Mouse (Mus musculus) heart, embryonic 12.5 days (tissue): ENCODE data around the gene Fam129c. TPM values are rescaled to one million over a fixed set of nuclear protein-coding genes. Genes with fewer than 3 reads are reported as not detected.

Source experiments
- ATAC-seq: fragments of 200-750 bp; cut with Nextera tagmentation; 2 replicates; pipeline ENCODE4 v1.8.0; 2017; ENCODE audit warnings: moderate TSS enrichment, moderate library complexity; ENCODE audit not compliant: insufficient number of reproducible peaks, low FRiP score
- H3K27ac ChIP-seq: fragments of 300-500 bp; sonication (generic); 2 replicates; pipeline ENCODE4 v1.5.1; 2016; ENCODE audit warnings: mild to moderate bottlenecking, moderate library complexity; ENCODE audit not compliant: poor library complexity, severe bottlenecking
- H3K27me3 ChIP-seq: fragments of 300-500 bp; sonication (generic); replicated peaks from 2 replicates; pipeline ENCODE4 v1.6.1; 2016; ENCODE audit warnings: mild to moderate bottlenecking, moderate library complexity
- H3K36me3 ChIP-seq: fragments of 300-500 bp; sonication (generic); 2 replicates; pipeline ENCODE4 v1.6.1; 2016; ENCODE audit warnings: mild to moderate bottlenecking, moderate library complexity
- H3K4me1 ChIP-seq: fragments of 300-500 bp; sonication (generic); replicated peaks from 2 replicates; pipeline ENCODE4 v1.6.1; 2016; ENCODE audit warnings: mild to moderate bottlenecking
- H3K4me2 ChIP-seq: fragments of 300-500 bp; sonication (generic); 2 replicates; pipeline ENCODE4 v1.6.1; 2016; ENCODE audit warnings: mild to moderate bottlenecking, moderate library complexity
- H3K4me3 ChIP-seq: fragments of 300-500 bp; sonication (generic); 2 replicates; pipeline ENCODE4 v1.5.1; 2016; ENCODE audit warnings: mild to moderate bottlenecking
- H3K9ac ChIP-seq: fragments of 300-500 bp; sonication (generic); 2 replicates; pipeline ENCODE4 v1.6.1; 2016; ENCODE audit warnings: mild to moderate bottlenecking, moderate library complexity
- H3K9me3 ChIP-seq: fragments of 300-500 bp; sonication (generic); replicated peaks from 2 replicates; pipeline ENCODE4 v1.6.1; 2016; ENCODE audit warnings: mild to moderate bottlenecking, moderate library complexity
- WGBS: fragments of 180-500 bp; shearing (Covaris S2); methylation state at CpG from one replicate; pipeline ENCODE4 v1.1.7; 2016; 5-methylcytosine and 5-hydroxymethylcytosine counted together
- polyA plus RNA-seq: library from polyadenylated mRNA; unstranded; fragments of >200 nt; fragmentation: Nextera tagmentation; extraction: Ambion mirVana; gene quantifications from 2 replicates; pipeline ENCODE4 v1.2.1, GENCODE M21; 2016

Fam129c gene
- 2.2 and 2.4 TPM in 2 replicates for polyA plus RNA-seq

DNA sequence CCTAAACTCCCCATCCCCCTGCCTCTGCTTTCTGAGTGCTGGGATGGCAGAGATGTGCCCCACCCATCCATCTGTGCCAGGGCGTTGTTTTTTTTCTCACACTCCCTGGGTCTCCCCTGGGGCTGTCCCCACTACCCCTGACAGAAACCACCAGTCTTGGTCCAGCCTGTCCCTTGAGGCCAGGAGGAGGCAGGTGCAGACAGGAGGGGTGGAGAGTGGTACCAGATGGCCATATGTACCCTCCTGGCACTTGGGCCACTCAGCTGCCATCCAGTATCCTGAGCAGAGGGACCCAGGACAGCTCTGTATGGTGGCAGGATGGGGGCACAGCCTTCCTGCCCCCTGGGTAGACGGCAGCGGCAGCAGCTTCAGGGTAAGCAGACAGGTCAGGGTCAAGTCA, at the start of gene Fam129c:
Gene Fam129c (plus strand): TSS at position 198 of the 400 bp plus-strand sequence.
- Histone ChIP-seq H3K9ac (no peak within 1 kb of the TSS), H3K9me3 (no peaks in the 10 kb centered on the region), H3K4me2 (no peak within 1 kb of the TSS), H3K4me3 (no peak within 1 kb of the TSS), H3K4me1 (peaks cover 30% of the 10 kb centered on the region), H3K36me3 (peaks cover 4% of the 10 kb centered on the region), H3K27ac (no peak within 1 kb of the TSS), H3K27me3 (peaks cover 39% of the 10 kb centered on the region)
- 86% methylated on average over 3 of the region's 3 CpGs for WGBS
- no peak for ATAC-seq

DNA sequence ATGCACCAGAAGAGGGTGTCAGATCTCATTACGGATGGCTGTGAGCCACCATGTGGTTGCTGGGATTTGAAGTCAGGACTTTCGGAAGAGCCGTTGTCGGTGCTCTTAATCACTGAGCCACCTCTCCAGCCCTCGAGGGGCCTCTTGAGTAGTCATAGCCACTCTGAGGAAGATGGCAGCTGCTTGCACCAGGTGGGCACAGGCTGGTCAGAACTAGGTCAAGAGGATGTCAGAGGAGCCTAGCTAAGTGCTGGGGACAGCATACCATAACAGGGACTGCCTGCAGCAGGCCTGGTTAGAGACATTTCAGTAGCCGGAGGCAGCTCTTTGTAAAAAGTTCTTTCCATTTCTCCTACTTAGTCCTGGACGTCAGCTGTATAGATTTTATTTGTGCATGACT, 46.7 kb upstream of the Fam129c start:
- Histone ChIP-seq H3K9ac (no peak overlapping the region), H3K9me3 (no peaks in the 10 kb centered on the region), H3K27me3 (peaks cover 6% of the 10 kb centered on the region; the same call in 1 of the 2 replicates), H3K4me3 (no peak overlapping the region), H3K36me3 (peaks cover 30% of the 10 kb centered on the region), H3K4me1 (no peaks in the 10 kb centered on the region; the same call in 1 of the 2 replicates), H3K4me2 (no peak overlapping the region), H3K27ac (no peak overlapping the region)
- no peak for ATAC-seq
- WGBS, result 58% methylated on average over 7 of the region's 7 CpGs

DNA sequence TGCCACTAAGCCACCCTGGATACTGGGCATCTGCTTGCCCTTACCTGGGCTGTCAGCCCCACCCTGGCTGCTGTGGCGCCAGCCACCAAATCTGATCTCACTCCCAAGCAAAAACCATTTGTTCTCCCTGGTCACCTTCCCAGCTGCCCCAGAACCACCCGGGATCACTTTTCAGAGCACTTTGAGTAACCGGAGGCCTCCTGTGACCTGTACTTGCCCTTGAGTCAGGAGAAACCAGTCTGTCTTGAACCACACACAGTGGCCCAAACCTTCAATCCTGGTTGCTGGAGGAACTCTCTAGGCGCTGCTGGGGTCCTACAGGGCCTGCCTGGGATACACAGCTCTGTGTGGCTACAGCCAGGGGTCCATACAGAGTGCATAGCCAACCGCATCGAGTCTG, 44.7 kb upstream of the Fam129c start:
- no peak overlapping the region for H3K27ac ChIP-seq
- H3K36me3 ChIP-seq, result peaks cover 11% of the 10 kb centered on the region
- no peaks in the 10 kb centered on the region; the same call in 1 of the 2 replicates for H3K4me1 ChIP-seq
- H3K4me3 ChIP-seq, result no peak overlapping the region
- no peak overlapping the region for H3K9ac ChIP-seq
- no peak for ATAC-seq
- 57% methylated on average over 6 of the region's 6 CpGs for WGBS
- H3K4me2 ChIP-seq, result no peak overlapping the region
- no peaks in the 10 kb centered on the region for H3K9me3 ChIP-seq
- H3K27me3 ChIP-seq, result peaks cover 26% of the 10 kb centered on the region

DNA sequence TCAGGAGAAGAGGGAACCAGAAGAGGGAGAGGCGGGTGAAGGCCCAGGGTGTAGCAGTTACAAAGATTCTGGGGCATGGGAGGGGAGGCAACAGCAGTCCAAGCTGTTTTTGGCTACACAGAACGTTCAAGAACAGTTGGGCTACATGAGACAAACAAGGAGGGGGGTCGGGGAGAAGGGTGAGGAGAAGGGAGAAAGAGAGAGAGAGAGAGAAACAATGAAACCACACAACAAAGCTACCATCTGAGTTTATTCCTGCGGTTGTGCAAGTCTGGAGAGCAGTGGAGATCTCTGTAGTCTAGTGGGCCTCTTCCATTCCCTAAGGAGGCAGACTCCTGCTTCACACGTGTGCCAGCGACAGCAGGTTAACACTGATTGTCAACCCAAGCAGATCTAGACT, 43.4 kb upstream of the Fam129c start:
- 74% methylated on average over 6 of the region's 6 CpGs for WGBS
- Histone ChIP-seq H3K9me3 (no peaks in the 10 kb centered on the region), H3K4me3 (no peak overlapping the region), H3K9ac (no peak overlapping the region), H3K27ac (no peak overlapping the region), H3K27me3 (peaks cover 39% of the 10 kb centered on the region), H3K4me1 (peaks cover 9% of the 10 kb centered on the region), H3K4me2 (no peak overlapping the region), H3K36me3 (no peaks in the 10 kb centered on the region)
- no peak for ATAC-seq

DNA sequence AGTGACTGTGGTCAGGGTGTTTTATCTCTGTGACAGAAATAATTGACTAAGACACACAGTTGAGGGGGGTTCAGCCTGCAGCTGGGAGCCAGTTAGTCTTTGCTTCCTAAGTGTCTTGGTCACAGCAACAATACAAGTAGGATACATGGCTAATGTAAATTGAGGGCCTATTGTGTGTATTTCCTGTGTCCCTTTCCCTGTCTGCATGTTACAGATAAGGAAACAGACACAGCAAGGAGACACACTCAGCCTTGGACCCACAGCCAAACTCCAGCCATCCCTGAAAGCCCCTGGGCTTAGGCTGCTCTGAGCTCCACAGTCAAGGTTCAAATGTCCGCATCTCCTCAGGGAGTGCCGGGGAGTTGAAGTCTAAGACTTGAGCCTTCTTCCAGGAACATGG, 42.8 kb upstream of the Fam129c start:
- Histone ChIP-seq H3K9ac (no peak overlapping the region), H3K27me3 (peaks cover 45% of the 10 kb centered on the region), H3K4me2 (no peak overlapping the region), H3K9me3 (no peaks in the 10 kb centered on the region), H3K27ac (no peak overlapping the region), H3K4me1 (peaks cover 12% of the 10 kb centered on the region), H3K4me3 (no peak overlapping the region), H3K36me3 (no peaks in the 10 kb centered on the region)
- WGBS, result 75% methylated on average over 2 of the region's 2 CpGs
- ATAC-seq, result no peak

DNA sequence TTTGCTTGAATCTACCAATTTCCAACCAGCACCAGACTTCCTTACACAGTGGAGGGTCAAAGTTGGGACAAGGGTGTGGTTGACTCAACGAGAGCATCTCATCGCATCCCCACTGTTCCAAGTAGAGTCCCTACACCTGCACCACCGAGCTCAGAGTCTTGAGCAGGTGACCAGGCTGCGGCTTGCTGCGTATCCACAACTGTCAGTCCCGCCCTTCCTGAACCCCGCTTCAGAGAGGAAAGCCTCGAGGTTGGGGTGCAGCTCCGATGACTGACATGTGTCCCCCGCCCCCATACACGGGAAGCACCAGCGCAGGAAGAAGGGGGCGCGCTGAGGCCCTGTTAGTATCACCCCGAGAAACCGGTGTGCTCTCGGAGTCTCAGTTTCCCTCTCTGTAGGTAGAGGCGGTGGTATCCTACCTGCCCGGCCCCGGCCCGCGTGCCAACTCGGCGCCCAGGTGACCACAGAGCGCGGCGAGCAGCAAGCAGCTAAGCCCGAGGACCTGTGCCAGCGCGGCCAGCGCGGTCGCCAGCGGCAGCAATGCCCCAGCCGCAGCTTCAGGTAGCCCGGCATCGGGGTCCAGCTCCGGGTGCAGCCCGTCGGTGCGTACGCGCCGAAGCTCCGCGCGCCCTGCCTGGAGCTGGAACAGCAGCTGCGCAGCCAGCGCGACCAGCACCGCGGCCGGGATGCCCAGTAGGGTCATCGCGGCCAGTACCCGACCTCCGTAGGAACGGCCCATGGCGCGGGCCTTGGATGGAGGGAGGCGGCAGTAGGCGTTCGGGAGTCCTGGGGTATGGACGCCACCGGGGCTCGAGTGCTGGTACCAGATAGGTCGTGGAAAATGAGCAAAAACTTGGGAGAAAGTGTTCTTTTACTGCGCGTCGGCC, 39.1 kb upstream of the Fam129c start, which contains the start of gene Tmem221:
Gene Tmem221 (minus strand): TSS at position 801 of the 887 bp plus-strand sequence.
- no peaks in the 10 kb centered on the region for H3K9me3 ChIP-seq
- no peak within 1 kb of the TSS for H3K27ac ChIP-seq
- peaks cover 80% of the 10 kb centered on the region for H3K27me3 ChIP-seq
- peak within 1 kb of the TSS; percentile 44 for H3K4me3 ChIP-seq
- peak within 1 kb of the TSS; percentile 38; the same call in 1 of the 2 replicates for H3K9ac ChIP-seq
- H3K4me1 ChIP-seq, result peaks cover 20% of the 10 kb centered on the region
- peak within 1 kb of the TSS; percentile 66 for H3K4me2 ChIP-seq
- ATAC-seq, result no peak
- H3K36me3 ChIP-seq, result no peaks in the 10 kb centered on the region
- 5% methylated on average over 70 of the region's 70 CpGs for WGBS

DNA sequence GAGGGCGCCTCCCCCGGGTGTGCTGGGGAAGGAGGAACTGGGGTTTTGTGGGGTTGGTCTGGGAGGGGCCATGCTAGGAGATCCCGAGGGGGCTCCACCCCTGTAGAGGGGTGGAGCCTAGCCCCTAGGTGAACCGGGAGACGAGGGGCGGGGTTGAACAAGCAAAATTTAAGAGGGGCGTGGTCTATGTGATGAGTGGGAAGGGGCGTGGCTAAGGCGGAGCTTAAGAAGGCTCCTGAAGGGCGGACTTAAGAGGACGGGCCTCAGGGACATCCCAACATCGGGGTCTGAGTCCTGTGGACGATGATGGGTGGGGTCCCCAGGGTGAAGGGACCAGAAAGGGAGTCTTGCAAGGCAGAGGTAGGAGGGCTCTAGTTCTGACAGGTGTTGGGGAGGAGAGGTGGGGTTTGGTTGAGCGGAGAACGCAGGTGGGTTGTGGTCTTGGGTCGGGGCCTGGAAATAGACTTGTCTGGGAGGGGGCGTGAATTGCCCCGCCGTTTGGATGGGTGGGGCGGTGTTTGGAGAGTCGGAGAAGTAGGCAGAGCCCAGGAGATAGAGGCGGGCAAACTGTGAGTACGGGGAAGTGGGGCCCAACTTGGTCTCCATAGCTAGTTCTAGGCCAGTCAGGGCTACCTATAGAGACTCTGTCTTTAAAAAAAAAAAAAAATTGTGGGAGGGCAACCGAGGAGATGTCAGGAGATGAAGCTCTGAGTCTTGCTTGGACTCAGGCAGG, 38.3 kb upstream of the Fam129c start:
- 1% methylated on average over 24 of the region's 24 CpGs for WGBS
- Histone ChIP-seq H3K9ac (peak overlapping the region; percentile 38; the same call in 1 of the 2 replicates), H3K27ac (no peak overlapping the region), H3K4me1 (peaks cover 20% of the 10 kb centered on the region), H3K4me3 (peak overlapping the region; percentile 44), H3K4me2 (peak overlapping the region; percentile 66), H3K27me3 (peaks cover 88% of the 10 kb centered on the region), H3K9me3 (peaks cover 3% of the 10 kb centered on the region; the same call in 1 of the 2 replicates), H3K36me3 (no peaks in the 10 kb centered on the region)
- peak; percentile 70 for ATAC-seq

DNA sequence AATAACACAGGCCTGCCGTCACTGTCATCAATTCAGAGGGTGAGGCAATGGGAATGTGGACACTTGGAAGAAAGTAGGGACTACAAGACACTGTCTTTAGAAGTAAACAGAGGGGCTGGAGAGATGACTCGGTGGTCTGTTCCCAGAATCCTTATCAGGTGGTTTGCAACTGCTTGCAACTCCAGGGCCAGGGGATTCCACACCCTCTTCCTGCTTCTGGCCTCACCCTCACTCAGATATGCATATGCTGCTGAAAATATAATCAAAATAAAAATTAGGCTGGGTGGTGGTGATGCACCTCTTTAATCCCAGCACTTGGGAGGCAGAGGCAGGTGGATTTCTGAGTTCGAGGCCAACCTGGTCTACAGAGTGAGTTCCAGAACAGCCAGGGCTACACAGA, 37.4 kb upstream of the Fam129c start:
- Histone ChIP-seq H3K36me3 (no peaks in the 10 kb centered on the region), H3K9me3 (peaks cover 7% of the 10 kb centered on the region; the same call in 1 of the 2 replicates), H3K27ac (no peak overlapping the region), H3K9ac (no peak overlapping the region), H3K4me3 (no peak overlapping the region), H3K4me2 (no peak overlapping the region), H3K27me3 (peaks cover 91% of the 10 kb centered on the region), H3K4me1 (peaks cover 20% of the 10 kb centered on the region)
- no peak for ATAC-seq
- 48% methylated on average over 3 of the region's 3 CpGs for WGBS

DNA sequence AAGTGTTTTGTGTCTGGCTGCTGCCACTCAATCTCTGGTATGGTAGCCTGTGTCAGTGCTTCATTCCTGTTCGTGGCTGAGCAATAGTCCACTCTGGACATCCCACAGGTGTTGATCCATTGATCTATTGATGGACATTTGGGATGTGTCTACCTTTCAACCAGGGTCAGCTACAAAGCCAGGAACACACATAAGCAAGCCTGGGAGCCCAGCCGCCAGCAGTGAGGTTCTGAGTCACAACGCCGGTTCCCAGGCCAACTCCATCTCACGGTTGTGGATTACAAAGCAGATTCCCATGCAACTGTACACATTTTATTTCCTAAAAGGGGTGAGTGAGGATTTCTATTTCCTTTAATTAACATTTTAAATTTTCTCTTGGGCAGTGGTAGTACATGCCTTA, 36.7 kb upstream of the Fam129c start:
- Histone ChIP-seq H3K4me1 (peaks cover 20% of the 10 kb centered on the region), H3K9ac (no peak overlapping the region), H3K9me3 (peaks cover 7% of the 10 kb centered on the region; the same call in 1 of the 2 replicates), H3K36me3 (no peaks in the 10 kb centered on the region), H3K27me3 (peaks cover 89% of the 10 kb centered on the region), H3K27ac (no peak overlapping the region), H3K4me3 (no peak overlapping the region), H3K4me2 (no peak overlapping the region)
- no peak for ATAC-seq
- WGBS, result 78% methylated on average over 5 of the region's 5 CpGs

DNA sequence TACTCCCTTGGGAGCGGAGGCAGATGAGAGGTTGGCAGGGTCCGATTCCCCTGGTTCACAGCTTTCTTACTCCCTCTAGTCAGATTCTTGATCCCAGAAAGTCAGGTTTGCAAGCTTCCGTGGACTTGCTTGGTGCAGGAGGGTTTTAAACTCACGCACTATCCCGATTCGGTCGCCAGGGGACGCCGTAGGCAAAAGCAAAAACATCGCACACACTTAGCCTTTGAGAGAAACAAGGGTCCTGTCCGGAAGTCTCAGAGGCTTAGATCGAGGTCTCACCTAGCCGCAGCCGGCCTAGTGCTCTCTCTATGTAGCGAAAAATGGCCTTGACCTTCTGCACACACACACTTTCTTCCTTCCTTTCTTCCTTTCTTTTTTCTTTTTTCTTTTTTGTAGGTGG, 36.0 kb upstream of the Fam129c start:
- Histone ChIP-seq H3K4me3 (no peak overlapping the region), H3K4me1 (peaks cover 20% of the 10 kb centered on the region)
- WGBS, result 4% methylated on average over 15 of the region's 15 CpGs

DNA sequence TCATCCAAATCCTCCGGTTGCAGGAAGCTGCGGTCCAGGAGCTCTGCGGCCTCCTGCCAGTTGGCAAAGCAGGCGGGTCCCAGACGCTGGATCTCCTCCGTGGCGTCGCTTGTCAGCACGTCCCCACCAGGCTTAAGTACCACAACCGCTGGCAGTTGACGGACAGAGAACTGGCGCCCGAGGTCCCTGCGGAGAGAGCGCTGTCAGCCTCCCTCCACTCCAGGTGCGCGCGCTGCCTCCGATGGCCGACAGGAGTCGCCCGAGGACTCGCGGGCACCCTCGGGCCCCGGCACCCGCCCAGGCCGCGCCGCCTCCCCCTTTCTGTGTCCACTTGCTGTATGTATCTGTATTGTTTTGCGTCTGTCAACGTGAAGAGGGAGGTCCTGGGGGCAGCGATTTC, 34.7 kb upstream of the Fam129c start:
- H3K9ac ChIP-seq, result no peak overlapping the region; the same call in 1 of the 2 replicates
- 1% methylated on average over 33 of the region's 33 CpGs for WGBS
- no peaks in the 10 kb centered on the region for H3K36me3 ChIP-seq
- peak overlapping the region; percentile 29 for H3K4me3 ChIP-seq
- peak overlapping the region; percentile 62 for H3K4me2 ChIP-seq
- H3K27ac ChIP-seq, result no peak overlapping the region
- H3K4me1 ChIP-seq, result peaks cover 20% of the 10 kb centered on the region
- peaks cover 7% of the 10 kb centered on the region; the same call in 1 of the 2 replicates for H3K9me3 ChIP-seq
- ATAC-seq, result no peak
- H3K27me3 ChIP-seq, result peaks cover 84% of the 10 kb centered on the region

More for the DNA sequence above, 36.0 kb upstream of the Fam129c start:
- peaks cover 7% of the 10 kb centered on the region; the same call in 1 of the 2 replicates for H3K9me3 ChIP-seq
- no peak overlapping the region for H3K4me2 ChIP-seq
- no peaks in the 10 kb centered on the region for H3K36me3 ChIP-seq
- no peak overlapping the region for H3K27ac ChIP-seq
- ATAC-seq, result no peak
- H3K9ac ChIP-seq, result no peak overlapping the region
- peaks cover 89% of the 10 kb centered on the region for H3K27me3 ChIP-seq
